Mouse (Mus musculus) myocyte (in vitro differentiated cells): ENCODE data around the gene 4921524J17Rik.

Experiments used
- MAX ChIP-seq: IDR thresholded peaks from one replicate; pipeline ENCODE4 v1.6.1; 2011; ENCODE audit warnings: low read depth, mild to moderate bottlenecking, control low read depth
- MYOG ChIP-seq, 3 experiments: IDR thresholded peaks; one replicate each; pipeline ENCODE4 v1.6.1; 2011; ENCODE audit warnings: control low read depth in 2 of 3, low read depth in 2 of 3, mild to moderate bottlenecking in 2 of 3; ENCODE audit not compliant: insufficient read length in 2 of 3, control insufficient read depth in 1 of 3, insufficient read depth in 1 of 3
- TCF12 ChIP-seq: IDR thresholded peaks from one replicate; pipeline ENCODE4 v1.6.1; 2011; ENCODE audit warnings: mild to moderate bottlenecking, control low read depth; ENCODE audit not compliant: poor library complexity, insufficient read depth, severe bottlenecking
- USF1 ChIP-seq: IDR thresholded peaks from one replicate; pipeline ENCODE4 v1.6.1; 2011; ENCODE audit warnings: low read depth, mild to moderate bottlenecking, control low read depth, moderate library complexity

DNA sequence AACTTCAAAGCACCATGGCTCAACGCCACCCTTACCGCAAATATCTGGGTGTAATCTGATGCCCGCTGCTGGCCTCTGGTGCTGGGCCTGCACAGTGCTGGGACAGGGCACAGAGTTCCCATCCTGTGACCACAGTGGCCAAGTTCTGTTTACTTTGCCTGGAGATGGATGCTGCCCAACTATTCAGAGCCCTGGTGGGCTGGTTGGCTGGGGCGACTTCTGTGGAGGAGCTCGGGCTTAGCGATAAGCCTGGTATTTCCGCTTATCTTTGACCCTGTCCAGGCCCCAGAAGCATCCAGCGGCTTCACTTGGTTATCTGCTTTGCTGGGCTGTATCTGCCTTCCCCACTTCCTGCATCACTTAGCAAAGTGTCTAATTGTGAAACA, 51.8 kb downstream of the 4921524J17Rik start:
- TF ChIP-seq TCF12, result peak; percentile 47
- no peak for TF ChIP-seq USF1
- TF ChIP-seq MAX, result no peak
- peak; percentile 11 to 85 (median 70) for TF ChIP-seq MYOG (IDR thresholded peaks at IDR 0.05; ENCODE audit: control insufficient read depth in 1 of 3, insufficient read depth in 1 of 3, insufficient read length in 2 of 3, low read depth in 2 of 3)
